Comparison of ENCODE assay signal across 20 mouse cellular contexts in genomic region chr13:3642538-3642937, GRCm38 (mm10). TPM values are rescaled to one million over a fixed set of nuclear protein-coding genes. Genes with fewer than 3 reads are reported as not detected.
DNase-seq lines count a peak whose midpoint lies in the region; ATAC-seq lines count a peak whose summit lies in the region.
"Had no signal": no experiment of that assay in that cellular context is flagged by ENCODE, and none has a peak within 500 bp of the region (broad histone marks: within the 10 kb centered on the region; RNA-seq: fewer than 3 reads in every experiment).

No protein-coding gene starts in this region.

- H3K4me3 ChIP-seq in liver, embryonic 15.5 days (replicated peaks) = no peak overlapping the region
- H3K4me3 ChIP-seq in stomach, embryonic 15.5 days (replicated peaks) = no peak overlapping the region
- H3K4me3 ChIP-seq in hindbrain, embryonic 11.5 days (ENCODE audit: low read depth, low read length) = no peak overlapping the region
- H3K4me3 ChIP-seq: forebrain, embryonic 10.5 days; forebrain, embryonic 13.5 days; heart, embryonic 10.5 days; heart, embryonic 13.5 days; hindbrain, embryonic 13.5 days had no signal

- H3K4me2 ChIP-seq in liver, embryonic 15.5 days = no peak overlapping the region
- no peak overlapping the region for H3K4me2 ChIP-seq in stomach, embryonic 15.5 days
- no peak overlapping the region for H3K4me2 ChIP-seq in hindbrain, embryonic 11.5 days (replicated peaks; ENCODE audit: low read depth, low read length)
- H3K4me2 ChIP-seq: forebrain, embryonic 13.5 days; heart, embryonic 13.5 days; hindbrain, embryonic 13.5 days had no signal

- no peak overlapping the region for H3K9ac ChIP-seq in liver, embryonic 15.5 days
- H3K9ac ChIP-seq in stomach, embryonic 15.5 days = no peak overlapping the region
- H3K9ac ChIP-seq in hindbrain, embryonic 11.5 days (ENCODE audit: low read depth, low read length) = no peak overlapping the region
- H3K9ac ChIP-seq: forebrain, embryonic 13.5 days; heart, embryonic 13.5 days; hindbrain, embryonic 13.5 days had no signal

- DNase-seq in heart, adult 11 months = peak; percentile 80
- no peak for DNase-seq in heart, adult 8-10 months (ENCODE audit: low spot score)
- DNase-seq in liver = no peak
- DNase-seq in yolk sac, embryonic 10.5 days (ENCODE audit: low spot score) = peak; percentile 55
- no peak for DNase-seq in hindbrain, embryonic 11.5 days (ENCODE audit: low spot score)
- no peak for DNase-seq in thymus, postnatal 10 days (ENCODE audit: low spot score in 2 of 2)
- DNase-seq: adrenal gland, adult 8-10 months; cerebellum, adult 18-20 months; cerebellum, adult 9-10 months; gastrocnemius, postnatal 10 days; gastrocnemius, postnatal 36 days; heart, adult 18-20 months had no signal

- ATAC-seq in liver, embryonic 15.5 days (ENCODE audit: insufficient read depth) = no peak
- peak; percentile 63; the same call in 1 of the 2 replicates for ATAC-seq in stomach, embryonic 15.5 days (ENCODE audit: insufficient read depth, low FRiP score, low read depth)
- no peak for ATAC-seq in hindbrain, embryonic 11.5 days (ENCODE audit: low FRiP score)
- ATAC-seq: forebrain, embryonic 13.5 days; forebrain, embryonic 16.5 days had no signal

- 0 out of 2 replicates have a peak overlapping the region, but pooled peaks have one; percentile 14 for H3K27ac ChIP-seq in liver, embryonic 15.5 days (replicated peaks)
- H3K27ac ChIP-seq in stomach, embryonic 15.5 days = peak overlapping the region; percentile 44; the same call in 1 of the 2 replicates
- H3K27ac ChIP-seq in hindbrain, embryonic 11.5 days (ENCODE audit: low read depth, low read length) = no peak overlapping the region
- H3K27ac ChIP-seq: forebrain, embryonic 10.5 days; forebrain, embryonic 13.5 days; heart, embryonic 10.5 days; heart, embryonic 13.5 days; hindbrain, embryonic 13.5 days had no signal

- H3K9me3 ChIP-seq in liver, embryonic 15.5 days (replicated peaks) = no peaks in the 10 kb centered on the region
- H3K9me3 ChIP-seq in stomach, embryonic 15.5 days = no peaks in the 10 kb centered on the region
- H3K9me3 ChIP-seq in hindbrain, embryonic 11.5 days (ENCODE audit: control insufficient read depth, low read length) = no peaks in the 10 kb centered on the region
- H3K9me3 ChIP-seq: forebrain, embryonic 10.5 days; forebrain, embryonic 13.5 days; heart, embryonic 10.5 days; heart, embryonic 13.5 days; hindbrain, embryonic 13.5 days had no signal

- WGBS in liver, embryonic 15.5 days (ENCODE audit: insufficient replicate concordance) = 56% methylated on average over 5 of the region's 5 CpGs
- 73% methylated on average over 5 of the region's 5 CpGs for WGBS in stomach, embryonic 15.5 days
- WGBS in hindbrain, embryonic 11.5 days = 78% methylated on average over 5 of the region's 5 CpGs

- H3K36me3 ChIP-seq in liver, embryonic 15.5 days (replicated peaks) = no peaks in the 10 kb centered on the region
- H3K36me3 ChIP-seq in stomach, embryonic 15.5 days = no peaks in the 10 kb centered on the region
- no peaks in the 10 kb centered on the region for H3K36me3 ChIP-seq in hindbrain, embryonic 11.5 days (ENCODE audit: control insufficient read depth, insufficient read depth, low read length)

- H3K27me3 ChIP-seq in liver, embryonic 15.5 days = no peaks in the 10 kb centered on the region
- H3K27me3 ChIP-seq in stomach, embryonic 15.5 days (replicated peaks) = no peaks in the 10 kb centered on the region
- H3K27me3 ChIP-seq in hindbrain, embryonic 11.5 days (ENCODE audit: control insufficient read depth, insufficient read depth, low read length) = no peaks in the 10 kb centered on the region
- H3K27me3 ChIP-seq: forebrain, embryonic 13.5 days; heart, embryonic 13.5 days; hindbrain, embryonic 13.5 days had no signal

- no peaks in the 10 kb centered on the region for H3K4me1 ChIP-seq in liver, embryonic 15.5 days (replicated peaks)
- H3K4me1 ChIP-seq in stomach, embryonic 15.5 days = 0 out of 2 replicates have a peak, but pooled peaks cover 6% of the 10 kb centered on the region
- no peaks in the 10 kb centered on the region for H3K4me1 ChIP-seq in hindbrain, embryonic 11.5 days (replicated peaks; ENCODE audit: control insufficient read depth, insufficient read depth, low read length)
- H3K4me1 ChIP-seq: forebrain, embryonic 10.5 days; forebrain, embryonic 13.5 days; heart, embryonic 10.5 days; heart, embryonic 13.5 days; hindbrain, embryonic 13.5 days had no signal

RNA-seq across cellular contexts. Expression of gene Asb13, which starts 8.7 kb away (rescaled TPM):
- total RNA-seq in heart, adult 8-10 months (2022) = 10 to 100 TPM in 1 of 4 experiments, 1 to 10 TPM in 3; 8.6 to 11.2 (median 8.8) TPM
- polyA plus RNA-seq in liver, embryonic 15.5 days (2015; fragmentation: Nextera tagmentation; extraction: Ambion mirVana) = 3.5 and 3.9 TPM in 2 replicates
- polyA plus RNA-seq in stomach, embryonic 15.5 days (2015; fragmentation: Nextera tagmentation; extraction: Ambion mirVana) = 10.8 and 14.1 TPM in 2 replicates
- 7.8 and 13.2 TPM in 2 replicates for polyA plus RNA-seq in hindbrain, embryonic 11.5 days (2014; fragmentation: Nextera tagmentation; extraction: Ambion mirVana)

RNA-seq across cellular contexts. Expression of gene Fam208b, which starts 31.6 kb away (rescaled TPM):
- 10 to 100 TPM; 10.5 to 14.1 (median 12.5) TPM for total RNA-seq in heart, adult 8-10 months (2022)
- polyA plus RNA-seq in liver, embryonic 15.5 days (2015; fragmentation: Nextera tagmentation; extraction: Ambion mirVana) = 3.1 and 4.0 TPM in 2 replicates
- polyA plus RNA-seq in stomach, embryonic 15.5 days (2015; fragmentation: Nextera tagmentation; extraction: Ambion mirVana) = 11.4 and 12.3 TPM in 2 replicates
- 21.1 and 37.2 TPM in 2 replicates for polyA plus RNA-seq in hindbrain, embryonic 11.5 days (2014; fragmentation: Nextera tagmentation; extraction: Ambion mirVana)

Comparison
In these comparisons a context has a peak if more than half of its experiments do, and no peak if none do; other contexts are left out.
1. DNase-seq: peak in heart, adult 11 months (single experiment) and yolk sac, embryonic 10.5 days (single experiment); none in heart, adult 8-10 months (single experiment), liver (single experiment), hindbrain, embryonic 11.5 days (single experiment) and thymus, postnatal 10 days (0 of 2).